Mouse (Mus musculus): ENCODE results near the gene Sun2. TPM values are rescaled to one million over a fixed set of nuclear protein-coding genes. Genes with fewer than 3 reads are reported as not detected.

Sun2 gene
- total RNA-seq, 2 experiments from 2014 or later = 79.0 to 81.8 TPM

GRCm38 (mm10) chr15:79687175-79687574 is 55.2 kb downstream of the Sun2 start:
- DNase-seq (ENCODE audit: low spot score) = peak; percentile 51

- no peak for DNase-seq (ENCODE audit: low spot score)
These were observed 56.1 kb downstream of the Sun2 start for GRCm38 (mm10) chr15:79686046-79686869.

- DNase-seq (ENCODE audit: low spot score) = peak; percentile 9
These were observed 57.1 kb downstream of the Sun2 start for GRCm38 (mm10) chr15:79685141-79685641.

GRCm38 (mm10) chr15:79684616-79685015 is 57.7 kb downstream of the Sun2 start:
- no peak for DNase-seq (ENCODE audit: low spot score)

GRCm38 (mm10) chr15:79683707-79684465 is 58.5 kb downstream of the Sun2 start:
- DNase-seq (ENCODE audit: low spot score) = peak; percentile 9

GRCm38 (mm10) chr15:79683146-79683545 is 59.2 kb downstream of the Sun2 start:
- DNase-seq (ENCODE audit: low spot score) = no peak

- DNase-seq (ENCODE audit: low spot score) = no peak
These were observed 60.4 kb downstream of the Sun2 start for GRCm38 (mm10) chr15:79681973-79682372.

- no peak for DNase-seq (ENCODE audit: low spot score)
These were observed 64.4 kb downstream of the Sun2 start for GRCm38 (mm10) chr15:79677936-79678335.

Other genes starting within 250 kb of the Sun2 start
- gene Kcnj4, start 237.3 kb downstream of the Sun2 start, total RNA-seq (2021) = not detected
- gene Kdelr3, start 226.1 kb downstream of the Sun2 start, total RNA-seq (2021) = 1 to 10 TPM; 1.3 to 2.0 TPM
- 10 to 100 TPM; 52.5 to 75.6 TPM for gene Ddx17, start 195.8 kb downstream of the Sun2 start, total RNA-seq (2021)
- not detected for gene Dmc1, start 137.4 kb downstream of the Sun2 start, total RNA-seq (2021)
- gene Fam227a, start 83.6 kb downstream of the Sun2 start, total RNA-seq (2021) = under 1 TPM; 0.46 to 0.69 TPM
- gene Cby1, start 83.3 kb downstream of the Sun2 start, total RNA-seq (2021) = 10 to 100 TPM; 13.4 to 15.2 TPM
- 10 to 100 TPM; 57.0 to 60.2 TPM for gene Tomm22, start 71.7 kb downstream of the Sun2 start, total RNA-seq (2021)
- 10 to 100 TPM; 13.9 to 17.6 TPM for gene Josd1, start 54.6 kb downstream of the Sun2 start, total RNA-seq (2021)
- 10 to 100 TPM; 25.2 to 28.1 TPM for gene Gtpbp1, start 51.7 kb downstream of the Sun2 start, total RNA-seq (2021)
- gene Dnal4, start 35.3 kb upstream of the Sun2 start, total RNA-seq (2021) = 1 to 10 TPM; 5.7 to 6.5 TPM
- under 1 TPM; 0.50 to 0.76 TPM for gene Nptxr, start 62.2 kb upstream of the Sun2 start, total RNA-seq (2021)
- gene Npcd, start 91.7 kb upstream of the Sun2 start, total RNA-seq (2021) = under 1 TPM in 1 of 2 experiments, not detected in 1; 0.55 TPM
- gene Cbx6, start 92.2 kb upstream of the Sun2 start, total RNA-seq (2021) = 1 to 10 TPM; 7.0 to 7.8 TPM
- 1 to 10 TPM; 1.6 to 2.3 TPM for gene Apobec3, start 149.1 kb upstream of the Sun2 start, total RNA-seq (2021)
- gene Cbx7, start 228.6 kb upstream of the Sun2 start, total RNA-seq (2021) = 10 to 100 TPM; 20.5 to 22.9 TPM

Data from gastrocnemius, adult 18-20 months (tissue).